Comparison of ENCODE assay signal across 9 mouse cellular contexts in genomic region chr13:51778351-51778982, GRCm38 (mm10). TPM values are rescaled to one million over a fixed set of nuclear protein-coding genes. Genes with fewer than 3 reads are reported as not detected.
DNase-seq lines count a peak whose midpoint lies in the region; ATAC-seq and TF ChIP-seq lines count a peak whose summit lies in the region.
"Had no signal": no experiment of that assay in that cellular context is flagged by ENCODE, and none has a peak within 500 bp of the region (broad histone marks: within the 10 kb centered on the region; RNA-seq: fewer than 3 reads in every experiment).

No protein-coding gene starts in this region.

- WGBS in heart, embryonic 10.5 days = 84% methylated on average over 11 of the region's 11 CpGs
- WGBS in kidney, embryonic 15.5 days = 85% methylated on average over 11 of the region's 11 CpGs
- 77% methylated on average over 11 of the region's 11 CpGs for WGBS in forebrain, postnatal 0 days
- 95% methylated on average over 11 of the region's 11 CpGs for WGBS in limb, embryonic 10.5 days

- H3K27ac ChIP-seq in heart, embryonic 10.5 days = peak overlapping the region; percentile 68
- peak overlapping the region; percentile 78; the same call in 1 of the 2 replicates for H3K27ac ChIP-seq in kidney, embryonic 15.5 days
- H3K27ac ChIP-seq in forebrain, postnatal 0 days (ENCODE audit: low read depth, low read length) = peak overlapping the region; percentile 81
- no peak overlapping the region for H3K27ac ChIP-seq in limb, embryonic 10.5 days

- no peaks in the 10 kb centered on the region for H3K36me3 ChIP-seq in heart, embryonic 10.5 days
- no peaks in the 10 kb centered on the region for H3K36me3 ChIP-seq in kidney, embryonic 15.5 days
- H3K36me3 ChIP-seq in forebrain, postnatal 0 days (ENCODE audit: insufficient read depth) = no peaks in the 10 kb centered on the region; the same call in 1 of the 2 replicates
- no peaks in the 10 kb centered on the region for H3K36me3 ChIP-seq in limb, embryonic 10.5 days

- H3K9ac ChIP-seq in kidney, embryonic 15.5 days = no peak overlapping the region
- no peak overlapping the region for H3K9ac ChIP-seq in forebrain, postnatal 0 days
- H3K9ac ChIP-seq: hindbrain, embryonic 14.5 days had no signal

- intact Hi-C loops in heart, postnatal 25 days (cut with DNase I) = no loop called here

- peaks cover 43% of the 10 kb centered on the region for H3K4me1 ChIP-seq in heart, embryonic 10.5 days
- peaks cover 37% of the 10 kb centered on the region for H3K4me1 ChIP-seq in kidney, embryonic 15.5 days
- peaks cover 29% of the 10 kb centered on the region for H3K4me1 ChIP-seq in forebrain, postnatal 0 days (ENCODE audit: insufficient read depth)
- peaks cover 8% of the 10 kb centered on the region for H3K4me1 ChIP-seq in limb, embryonic 10.5 days

- TF ChIP-seq CTCF in forebrain, postnatal 0 days (IDR thresholded peaks at IDR 0.05; ENCODE audit: low read depth) = no peak

- peaks cover 4% of the 10 kb centered on the region; the same call in 1 of the 2 replicates for H3K27me3 ChIP-seq in heart, embryonic 10.5 days (ENCODE audit: insufficient read depth, poor library complexity, severe bottlenecking)
- H3K27me3 ChIP-seq in kidney, embryonic 15.5 days = no peaks in the 10 kb centered on the region
- no peaks in the 10 kb centered on the region for H3K27me3 ChIP-seq in forebrain, postnatal 0 days (ENCODE audit: insufficient read depth, low read length)
- no peaks in the 10 kb centered on the region for H3K27me3 ChIP-seq in limb, embryonic 10.5 days (ENCODE audit: low read depth, poor library complexity, severe bottlenecking)

- no peak overlapping the region for H3K4me3 ChIP-seq in heart, embryonic 10.5 days
- no peak overlapping the region for H3K4me3 ChIP-seq in kidney, embryonic 15.5 days (replicated peaks)
- H3K4me3 ChIP-seq in forebrain, postnatal 0 days (ENCODE audit: low read depth, low read length) = no peak overlapping the region
- H3K4me3 ChIP-seq in limb, embryonic 10.5 days = no peak overlapping the region

- no peak for ATAC-seq in kidney, embryonic 15.5 days (replicated peaks; ENCODE audit: low FRiP score)
- ATAC-seq in forebrain, postnatal 0 days = peak; percentile 24; the same call in 1 of the 2 replicates

- DNase-seq in heart, embryonic 10.5 days (ENCODE audit: low spot score) = no peak
- DNase-seq in heart, postnatal 25 days (ENCODE audit: low spot score) = no peak
- DNase-seq in kidney, adult 18-20 months = no peak
- peak; percentile 84 for DNase-seq in brain, adult 2 months (ENCODE audit: low read depth, low spot score)
- peak; percentile 68 for DNase-seq in forebrain, postnatal 0 days
- DNase-seq in adrenal gland, adult 18-20 months (ENCODE audit: low spot score in 2 of 2) = no peak
- DNase-seq in limb, embryonic 10.5 days (ENCODE audit: low spot score) = no peak

- H3K4me2 ChIP-seq in kidney, embryonic 15.5 days = no peak overlapping the region
- H3K4me2 ChIP-seq in forebrain, postnatal 0 days (ENCODE audit: low read depth) = no peak overlapping the region
- H3K4me2 ChIP-seq: hindbrain, embryonic 14.5 days had no signal

- no peaks in the 10 kb centered on the region for H3K9me3 ChIP-seq in heart, embryonic 10.5 days
- H3K9me3 ChIP-seq in kidney, embryonic 15.5 days (replicated peaks) = no peaks in the 10 kb centered on the region
- no peaks in the 10 kb centered on the region for H3K9me3 ChIP-seq in forebrain, postnatal 0 days (ENCODE audit: low read length)
- no peaks in the 10 kb centered on the region for H3K9me3 ChIP-seq in limb, embryonic 10.5 days (replicated peaks)

RNA-seq across cellular contexts. Expression of gene Sema4d, which starts 15.1 kb away (rescaled TPM):
- 8.7 and 13.1 TPM in 2 replicates for polyA plus RNA-seq in heart, embryonic 10.5 days (2016; fragmentation: Nextera tagmentation; extraction: Ambion mirVana)
- total RNA-seq in heart, postnatal 25 days (2021) = 10 to 100 TPM; 61.6 to 70.0 TPM
- 19.6 and 20.3 TPM in 2 replicates for polyA plus RNA-seq in kidney, embryonic 15.5 days (2015; fragmentation: Nextera tagmentation; extraction: Ambion mirVana)
- total RNA-seq in forebrain, postnatal 0 days (2014; rRNA removed) = 10.2 and 16.5 TPM in 2 replicates
- polyA plus RNA-seq in forebrain, postnatal 0 days (2015; fragmentation: Nextera tagmentation; extraction: Ambion mirVana) = 9.8 and 14.2 TPM in 2 replicates
- 10 to 100 TPM in 1 of 2 experiments, 1 to 10 TPM in 1; 8.0 to 13.5 TPM for total RNA-seq in adrenal gland, adult 18-20 months (2021)
- 5.9 and 6.0 TPM in 2 replicates for polyA plus RNA-seq in limb, embryonic 10.5 days (2016; fragmentation: Nextera tagmentation; extraction: Ambion mirVana)

Comparison
In these comparisons a context has a peak if more than half of its experiments do, and no peak if none do; other contexts are left out.
1. DNase-seq: peak in brain, adult 2 months (single experiment) and forebrain, postnatal 0 days (single experiment); none in heart, embryonic 10.5 days (single experiment), heart, postnatal 25 days (single experiment), kidney, adult 18-20 months (single experiment), adrenal gland, adult 18-20 months (0 of 2) and limb, embryonic 10.5 days (single experiment).